Comparison of ENCODE assay signal across 1 mouse cellular context in the genomic region with DNA sequence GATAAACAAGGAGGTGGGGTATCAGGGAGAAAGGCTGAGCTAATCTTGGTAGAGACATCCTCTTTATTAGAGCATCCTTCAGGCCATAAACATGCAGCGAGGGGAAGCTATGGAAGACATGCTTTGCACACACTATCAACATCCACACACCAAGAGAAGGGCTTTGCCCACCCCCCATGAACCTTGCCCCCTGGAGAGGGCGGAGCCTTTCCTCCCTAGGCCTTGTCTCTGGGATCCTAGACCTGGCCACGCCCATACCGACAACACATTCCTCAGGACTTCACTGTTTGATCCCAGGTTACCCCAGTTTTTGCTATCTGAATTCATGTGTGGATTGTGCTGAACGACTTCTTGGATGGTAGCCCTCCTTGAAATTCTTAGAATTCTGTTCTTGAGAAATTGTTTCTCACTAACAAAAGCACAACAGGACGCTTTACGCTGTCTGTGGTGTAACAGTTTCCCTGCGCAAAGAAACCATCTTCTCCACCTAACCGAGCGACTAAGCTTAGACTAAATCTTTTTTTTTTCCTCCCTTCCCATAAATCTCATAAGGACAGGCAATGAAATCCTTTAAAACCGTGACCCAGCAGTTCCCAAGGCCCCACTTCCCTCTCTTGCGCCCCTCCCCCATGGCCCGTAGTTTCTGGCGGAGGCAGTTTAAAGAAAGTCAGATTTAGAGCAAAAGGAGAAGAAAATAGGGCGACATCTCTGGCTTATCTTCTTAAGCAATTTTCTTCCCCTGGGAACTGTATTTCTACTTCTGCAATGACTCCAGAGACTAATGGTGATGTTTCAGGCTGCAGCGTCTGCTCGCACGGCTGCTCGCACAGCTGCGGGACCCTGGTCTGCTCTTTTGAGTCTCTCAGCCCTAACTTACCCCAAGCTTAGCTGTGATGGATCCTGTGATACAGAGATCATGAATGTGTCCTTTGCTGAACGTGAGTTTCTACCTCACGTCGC.
TF ChIP-seq lines count a peak whose summit lies in the region.

No protein-coding gene starts in this region.

TF ChIP-seq in CH12.LX, 34 proteins besides CTCF, POLR2A, EP300 and RAD21 (continued from another document):
- TF ChIP-seq KAT2A (IDR thresholded peaks at IDR 0.05; ENCODE audit: insufficient replicate concordance, low read length), result 0 out of 2 replicates have a peak, but pooled peaks have one; percentile 28
- TF ChIP-seq TBP (conservative IDR thresholded peaks at IDR 0.05; ENCODE audit: low read depth, low read length), result no peak
